ENCODE assay signal across 29 mouse cellular contexts in the genomic region with DNA sequence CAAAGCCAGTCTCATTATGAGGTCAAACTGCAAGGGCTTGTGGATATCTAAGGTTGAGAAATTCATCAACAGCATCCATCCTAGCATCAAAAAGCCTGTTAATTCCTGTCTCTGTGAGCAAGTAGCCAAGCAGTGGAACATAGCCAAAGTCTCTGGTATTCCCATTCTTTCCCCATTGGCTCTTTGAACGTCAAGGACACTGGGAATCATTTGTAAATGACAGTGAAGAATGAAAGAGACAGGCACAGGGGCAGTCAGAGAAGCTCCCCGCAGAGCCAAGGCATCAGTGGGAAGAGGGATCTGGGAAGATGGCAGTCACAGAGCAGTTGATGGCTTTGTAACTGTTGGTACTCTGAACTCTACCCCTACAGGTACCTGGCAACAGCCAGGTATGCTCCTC. TPM values are rescaled to one million over a fixed set of nuclear protein-coding genes. Genes with fewer than 3 reads are reported as not detected.
DNase-seq lines count a peak whose midpoint lies in the region; ATAC-seq and TF ChIP-seq lines count a peak whose summit lies in the region.
"Had no signal": no experiment of that assay in that cellular context is flagged by ENCODE, and none has a peak within 500 bp of the region (broad histone marks: within the 10 kb centered on the region; RNA-seq: fewer than 3 reads in every experiment).

No protein-coding gene starts in this region.

- H3K36me3 ChIP-seq in hindbrain, embryonic 15.5 days = no peaks in the 10 kb centered on the region
- no peaks in the 10 kb centered on the region for H3K36me3 ChIP-seq in hindbrain, embryonic 10.5 days
- no peaks in the 10 kb centered on the region for H3K36me3 ChIP-seq in hindbrain, embryonic 16.5 days (ENCODE audit: control insufficient read depth, insufficient read depth, low read length)
- no peaks in the 10 kb centered on the region for H3K36me3 ChIP-seq in thymus, adult 2 months (ENCODE audit: control insufficient read depth, insufficient read depth, low read length)
- H3K36me3 ChIP-seq: heart, embryonic 13.5 days; liver, embryonic 13.5 days; neural tube, embryonic 12.5 days had no signal

- WGBS in hindbrain, embryonic 15.5 days = 21% methylated on average over 2 of the region's 2 CpGs
- WGBS in hindbrain, embryonic 10.5 days = 50% methylated on average over 2 of the region's 2 CpGs
- 23% methylated on average over 2 of the region's 2 CpGs for WGBS in hindbrain, embryonic 16.5 days
- WGBS in thymus, adult 2 months = 72% methylated on average over 2 of the region's 2 CpGs

- no peak overlapping the region for H3K4me2 ChIP-seq in hindbrain, embryonic 15.5 days
- no peak overlapping the region for H3K4me2 ChIP-seq in hindbrain, embryonic 16.5 days (ENCODE audit: low read length)
- H3K4me2 ChIP-seq: heart, embryonic 13.5 days; liver, embryonic 13.5 days; midbrain, embryonic 11.5 days; neural tube, embryonic 12.5 days had no signal

- no peaks in the 10 kb centered on the region for H3K27me3 ChIP-seq in hindbrain, embryonic 15.5 days
- no peaks in the 10 kb centered on the region for H3K27me3 ChIP-seq in hindbrain, embryonic 10.5 days (ENCODE audit: insufficient read depth, poor library complexity, severe bottlenecking)
- H3K27me3 ChIP-seq in hindbrain, embryonic 16.5 days (replicated peaks; ENCODE audit: control insufficient read depth, insufficient read depth, low read length) = no peaks in the 10 kb centered on the region
- no peaks in the 10 kb centered on the region for H3K27me3 ChIP-seq in thymus, adult 2 months (ENCODE audit: control insufficient read depth, insufficient read depth, low read length)
- H3K27me3 ChIP-seq: heart, embryonic 13.5 days; liver, embryonic 13.5 days; neural tube, embryonic 12.5 days had no signal

- H3K4me3 ChIP-seq in hindbrain, embryonic 15.5 days = no peak overlapping the region
- H3K4me3 ChIP-seq in hindbrain, embryonic 10.5 days = no peak overlapping the region
- no peak overlapping the region for H3K4me3 ChIP-seq in hindbrain, embryonic 16.5 days (ENCODE audit: low read length)
- no peak overlapping the region for H3K4me3 ChIP-seq in thymus, adult 2 months (ENCODE audit: control insufficient read depth, insufficient read depth, low read length)
- H3K4me3 ChIP-seq: heart, embryonic 13.5 days; liver, embryonic 13.5 days; neural tube, embryonic 12.5 days had no signal

- H3K4me1 ChIP-seq in hindbrain, embryonic 15.5 days (replicated peaks) = peaks cover 16% of the 10 kb centered on the region
- H3K4me1 ChIP-seq in hindbrain, embryonic 10.5 days (replicated peaks) = no peaks in the 10 kb centered on the region; the same call in 1 of the 2 replicates
- peaks cover 7% of the 10 kb centered on the region for H3K4me1 ChIP-seq in hindbrain, embryonic 16.5 days (ENCODE audit: control insufficient read depth, insufficient read depth, low read depth, low read length)
- no peaks in the 10 kb centered on the region for H3K4me1 ChIP-seq in thymus, adult 2 months (replicated peaks; ENCODE audit: control insufficient read depth, insufficient read depth, low read length)
- H3K4me1 ChIP-seq: heart, embryonic 13.5 days; liver, embryonic 13.5 days had no signal

- DNase-seq in adrenal gland, postnatal 14 days = peak; percentile 47
- no peak for DNase-seq in adrenal gland, adult 8-10 months
- DNase-seq in hindbrain, embryonic 10.5 days (ENCODE audit: low spot score) = no peak
- DNase-seq in Muller cell, postnatal 12 days (ENCODE audit: inconsistent ontology term) = peak; percentile 25
- DNase-seq in thymus, adult 2 months = no peak
- DNase-seq in heart, adult 9 months (ENCODE audit: low spot score in 2 of 2) = no peak
- DNase-seq: cerebellum, adult 18-20 months; cerebellum, postnatal 36 days; gastrocnemius, postnatal 14 days; heart, adult 18-20 months; heart, postnatal 14 days; kidney, adult 11 months; kidney, postnatal 4 days; layer of hippocampus, adult 9-11 months; liver, embryonic 13.5 days; lung, adult 2 months; lung, postnatal 14 days; retina, postnatal 1 day; right cerebral cortex, postnatal 25 days; spleen, adult 18-20 months; thymus, postnatal 36 days had no signal

- H3K9me3 ChIP-seq in hindbrain, embryonic 15.5 days = no peaks in the 10 kb centered on the region
- H3K9me3 ChIP-seq in hindbrain, embryonic 10.5 days = no peaks in the 10 kb centered on the region
- H3K9me3 ChIP-seq in hindbrain, embryonic 16.5 days (ENCODE audit: control insufficient read depth, low read length) = no peaks in the 10 kb centered on the region
- H3K9me3 ChIP-seq: heart, embryonic 13.5 days; liver, embryonic 13.5 days; neural tube, embryonic 12.5 days had no signal

- H3K9ac ChIP-seq in hindbrain, embryonic 15.5 days = no peak overlapping the region
- H3K9ac ChIP-seq in hindbrain, embryonic 16.5 days (ENCODE audit: low read depth, low read length) = no peak overlapping the region
- H3K9ac ChIP-seq: heart, embryonic 13.5 days; liver, embryonic 13.5 days; neural tube, embryonic 12.5 days had no signal

- no peak for TF ChIP-seq CTCF in thymus, adult 2 months (IDR thresholded peaks at IDR 0.05; ENCODE audit: borderline replicate concordance, control insufficient read depth, extremely low read depth, insufficient read depth, low read length, poor library complexity)

- ATAC-seq in hindbrain, embryonic 15.5 days (ENCODE audit: low FRiP score, low read depth) = peak; percentile 49; the same call in 1 of the 2 replicates
- ATAC-seq in hindbrain, embryonic 16.5 days = peak; percentile 16; the same call in 1 of the 2 replicates
- ATAC-seq: forebrain, embryonic 16.5 days; Patski had no signal

- no peak overlapping the region for H3K27ac ChIP-seq in hindbrain, embryonic 15.5 days (replicated peaks)
- H3K27ac ChIP-seq in hindbrain, embryonic 10.5 days = no peak overlapping the region
- no peak overlapping the region for H3K27ac ChIP-seq in hindbrain, embryonic 16.5 days (ENCODE audit: low read depth, low read length)
- H3K27ac ChIP-seq in thymus, adult 2 months (ENCODE audit: control insufficient read depth, insufficient read depth, low read length) = no peak overlapping the region
- H3K27ac ChIP-seq: heart, embryonic 13.5 days; liver, embryonic 13.5 days; neural tube, embryonic 12.5 days had no signal

- no peak for TF ChIP-seq POLR2A in thymus, adult 2 months (IDR thresholded peaks at IDR 0.05; ENCODE audit: control insufficient read depth, extremely low read depth, insufficient read depth, low read length, poor library complexity)

RNA-seq across cellular contexts. Expression of gene Cttnbp2, which starts 46.9 kb away (rescaled TPM):
- total RNA-seq in adrenal gland, postnatal 14 days (2021) = 62.3 and 80.4 TPM in 2 replicates
- 100 to 1,000 TPM in 2 of 4 experiments, 10 to 100 TPM in 2; 87.0 to 196 (median 107) TPM for total RNA-seq in adrenal gland, adult 8-10 months (2022)
- polyA plus RNA-seq in hindbrain, embryonic 15.5 days (2015; fragmentation: Nextera tagmentation; extraction: Ambion mirVana) = 50.7 and 52.4 TPM in 2 replicates
- polyA plus RNA-seq in hindbrain, embryonic 10.5 days (2016; fragmentation: Nextera tagmentation; extraction: Ambion mirVana) = 16.2 and 16.8 TPM in 2 replicates
- polyA plus RNA-seq in hindbrain, embryonic 16.5 days (2015; fragmentation: Nextera tagmentation; extraction: Ambion mirVana) = 44.5 and 48.2 TPM in 2 replicates
- polyA plus RNA-seq in thymus, adult 2 months (2012; rRNA removed) = 0.49 and 0.51 TPM in 2 replicates
- total RNA-seq: megakaryocyte progenitor cell, adult 5-6 weeks had no signal

Comparison
In these comparisons a context has a peak if more than half of its experiments do, and no peak if none do; other contexts are left out.
1. DNase-seq: peak in adrenal gland, postnatal 14 days (single experiment) and Muller cell, postnatal 12 days (single experiment); none in adrenal gland, adult 8-10 months (single experiment), hindbrain, embryonic 10.5 days (single experiment), thymus, adult 2 months (single experiment) and heart, adult 9 months (0 of 2).
2. RNA of gene Cttnbp2, which starts 46.9 kb away (polyA plus RNA-seq): 50.7 to 52.4 TPM in hindbrain, embryonic 15.5 days, 44.5 to 48.2 TPM in hindbrain, embryonic 16.5 days and 16.2 to 16.8 TPM in hindbrain, embryonic 10.5 days; 0.49 to 0.51 TPM in thymus, adult 2 months; every median in the first group is over 10 times any median in the second.